Mouse (Mus musculus) ovary, postnatal 10 days (tissue): Measurements from ENCODE around the gene Foxi2.

Experiments used
- DNase-seq: peaks from one replicate; pipeline ENCODE4 v3.0.0; 2022; ENCODE audit warnings: low spot score

Gene Foxi2

GRCm38 (mm10) chr7:135410237-135410965 lies at the start of gene Foxi2:
TSS of gene Foxi2 (plus strand) at chr7:135410308.
- no peak for DNase-seq

GRCm38 (mm10) chr7:135364606-135365005 lies 45.5 kb upstream of the Foxi2 start:
- DNase-seq: no peak

GRCm38 (mm10) chr7:135376048-135376447 lies 34.1 kb upstream of the Foxi2 start:
- no peak for DNase-seq

GRCm38 (mm10) chr7:135376932-135377331 lies 33.2 kb upstream of the Foxi2 start:
- no peak for DNase-seq

GRCm38 (mm10) chr7:135378331-135378730 lies 31.8 kb upstream of the Foxi2 start:
- no peak for DNase-seq

GRCm38 (mm10) chr7:135389039-135389438 lies 21.1 kb upstream of the Foxi2 start:
- no peak for DNase-seq

GRCm38 (mm10) chr7:135392949-135393542 lies 17.1 kb upstream of the Foxi2 start:
- no peak for DNase-seq

- DNase-seq: no peak
Measured at GRCm38 (mm10) chr7:135394436-135394835, 15.7 kb upstream of the Foxi2 start.

GRCm38 (mm10) chr7:135395242-135395641 lies 14.9 kb upstream of the Foxi2 start:
- DNase-seq: no peak

GRCm38 (mm10) chr7:135397096-135397495 lies 13.0 kb upstream of the Foxi2 start:
- no peak for DNase-seq

- DNase-seq: no peak
Measured at GRCm38 (mm10) chr7:135397874-135398273, 12.2 kb upstream of the Foxi2 start.

GRCm38 (mm10) chr7:135403416-135403815 lies 6.7 kb upstream of the Foxi2 start:
- peak; percentile 29 for DNase-seq

- DNase-seq: no peak
Measured at GRCm38 (mm10) chr7:135406761-135407160, 3.3 kb upstream of the Foxi2 start.

- DNase-seq: no peak
Measured at GRCm38 (mm10) chr7:135408501-135408900, 1.6 kb upstream of the Foxi2 start.

GRCm38 (mm10) chr7:135412357-135412756 lies 2.2 kb downstream of the Foxi2 start:
- DNase-seq: no peak

GRCm38 (mm10) chr7:135428840-135429239 lies 18.7 kb downstream of the Foxi2 start:
- DNase-seq: no peak

- no peak for DNase-seq
Measured at GRCm38 (mm10) chr7:135430903-135431302, 20.8 kb downstream of the Foxi2 start.

- DNase-seq: no peak
Measured at GRCm38 (mm10) chr7:135443903-135444302, 33.8 kb downstream of the Foxi2 start.

- no peak for DNase-seq
Measured at GRCm38 (mm10) chr7:135451340-135451739, 41.2 kb downstream of the Foxi2 start.

GRCm38 (mm10) chr7:135452366-135452765 lies 42.3 kb downstream of the Foxi2 start:
- no peak for DNase-seq

- no peak for DNase-seq
Measured at GRCm38 (mm10) chr7:135453690-135454089, 43.6 kb downstream of the Foxi2 start.
